Mouse (Mus musculus): ENCODE measurements around the gene Manea.
"Not testable (repeated sequence)": the region's sequence is repeated elsewhere in the genome, so short reads cannot be mapped to it uniquely, and the experiment has no call there.

The Manea gene

GRCm38 (mm10) chr4:26346443-26347106 lies at the start of gene Manea:
TSS of gene Manea (minus strand) at chr4:26346891.
- DNase-seq (ENCODE audit: low read depth, low spot score): peak; percentile 96

- DNase-seq (ENCODE audit: low read depth, low spot score): peak; percentile 94
These were observed 7.9 kb upstream of the Manea start for GRCm38 (mm10) chr4:26354616-26355015.

GRCm38 (mm10) chr4:26353643-26354231 lies 7.0 kb upstream of the Manea start:
- DNase-seq (ENCODE audit: low read depth, low spot score): no peak

- DNase-seq (ENCODE audit: low read depth, low spot score): no peak
These were observed 548 bp upstream of the Manea start for GRCm38 (mm10) chr4:26347239-26347638.

GRCm38 (mm10) chr4:26345741-26346442 lies 799 bp downstream of the Manea start:
- DNase-seq (ENCODE audit: low read depth, low spot score): peak; percentile 58

GRCm38 (mm10) chr4:26345080-26345479 lies 1.6 kb downstream of the Manea start:
- DNase-seq (ENCODE audit: low read depth, low spot score): no peak

GRCm38 (mm10) chr4:26342346-26342745 lies 4.3 kb downstream of the Manea start:
- DNase-seq (ENCODE audit: low read depth, low spot score): no peak

GRCm38 (mm10) chr4:26338604-26339003 lies 8.1 kb downstream of the Manea start:
- no peak for DNase-seq (ENCODE audit: low read depth, low spot score)

- no peak for DNase-seq (ENCODE audit: low read depth, low spot score)
These were observed 10.1 kb downstream of the Manea start for GRCm38 (mm10) chr4:26336563-26336962.

GRCm38 (mm10) chr4:26304731-26305130 lies 42.0 kb downstream of the Manea start:
- not testable (repeated sequence) for DNase-seq (ENCODE audit: low read depth, low spot score)

GRCm38 (mm10) chr4:26277112-26277716 lies 69.5 kb downstream of the Manea start:
- peak; percentile 10 for DNase-seq (ENCODE audit: low read depth, low spot score)

GRCm38 (mm10) chr4:26276264-26276663 lies 70.4 kb downstream of the Manea start:
- peak; percentile 73 for DNase-seq (ENCODE audit: low read depth, low spot score)

- DNase-seq (ENCODE audit: low read depth, low spot score): no peak
These were observed 70.9 kb downstream of the Manea start for GRCm38 (mm10) chr4:26275769-26276168.

Measured in brain, adult 2 months (tissue).